Mouse (Mus musculus) ovary, postnatal 14 days (tissue): ENCODE data around the gene Ngrn.

ENCODE experiments used
- DNase-seq: peaks from one replicate; pipeline ENCODE4 v3.0.0; 2022; ENCODE audit warnings: low spot score

The Ngrn gene

GRCm38 (mm10) chr7:80261372-80261990 lies 466 bp downstream of the Ngrn start:
- no peak for DNase-seq

- DNase-seq = no peak
Observed at GRCm38 (mm10) chr7:80264606-80265005, 3.6 kb downstream of the Ngrn start.

GRCm38 (mm10) chr7:80267764-80268163 lies 6.7 kb downstream of the Ngrn start:
- no peak for DNase-seq

GRCm38 (mm10) chr7:80268897-80269750 lies 8.1 kb downstream of the Ngrn start, which contains the start of gene Vps33b:
Gene Vps33b (plus strand): TSS chr7:80269649.
- DNase-seq = peak; percentile 94

GRCm38 (mm10) chr7:80269751-80270255 lies 8.8 kb downstream of the Ngrn start:
- no peak for DNase-seq

- DNase-seq = no peak
Observed at GRCm38 (mm10) chr7:80273456-80273855, 12.4 kb downstream of the Ngrn start.

- no peak for DNase-seq
Observed at GRCm38 (mm10) chr7:80276374-80276773, 15.4 kb downstream of the Ngrn start.

- no peak for DNase-seq
Observed at GRCm38 (mm10) chr7:80280032-80280431, 19.0 kb downstream of the Ngrn start.

GRCm38 (mm10) chr7:80280998-80281397 lies 20.0 kb downstream of the Ngrn start:
- no peak for DNase-seq

GRCm38 (mm10) chr7:80281646-80282045 lies 20.6 kb downstream of the Ngrn start:
- DNase-seq = no peak

GRCm38 (mm10) chr7:80283226-80283918 lies 22.4 kb downstream of the Ngrn start:
- DNase-seq = no peak

GRCm38 (mm10) chr7:80284391-80284790 lies 23.4 kb downstream of the Ngrn start:
- DNase-seq = no peak

GRCm38 (mm10) chr7:80285725-80286124 lies 24.7 kb downstream of the Ngrn start:
- DNase-seq = no peak

GRCm38 (mm10) chr7:80287736-80288135 lies 26.7 kb downstream of the Ngrn start:
- no peak for DNase-seq

GRCm38 (mm10) chr7:80294062-80294763 lies 33.2 kb downstream of the Ngrn start, which contains the start of gene Prc1:
Gene Prc1 (plus strand): TSS chr7:80294450.
- peak; percentile 98 for DNase-seq

GRCm38 (mm10) chr7:80294764-80295648 lies 34.0 kb downstream of the Ngrn start:
- DNase-seq = no peak

- no peak for DNase-seq
Observed at GRCm38 (mm10) chr7:80296462-80296861, 35.4 kb downstream of the Ngrn start.

- DNase-seq = no peak
Observed at GRCm38 (mm10) chr7:80297041-80297440, 36.0 kb downstream of the Ngrn start.

GRCm38 (mm10) chr7:80298754-80299153 lies 37.7 kb downstream of the Ngrn start:
- no peak for DNase-seq

- DNase-seq = no peak
Observed at GRCm38 (mm10) chr7:80299568-80299967, 38.6 kb downstream of the Ngrn start.

GRCm38 (mm10) chr7:80301522-80301921 lies 40.5 kb downstream of the Ngrn start:
- no peak for DNase-seq
